Mouse (Mus musculus) midbrain, embryonic 10.5 days (tissue): ENCODE data around the gene Nit2. TPM values are rescaled to one million over a fixed set of nuclear protein-coding genes. Genes with fewer than 3 reads are reported as not detected.

Experiments used
- DNase-seq: peaks from one replicate; pipeline ENCODE4 v3.0.0-alpha.2; 2017; ENCODE audit warnings: low spot score
- H3K27ac ChIP-seq: fragments of 300-500 bp; sonication (generic); replicated peaks from 2 replicates; pipeline ENCODE4 v1.5.1; 2016; ENCODE audit warnings: mild to moderate bottlenecking
- H3K27me3 ChIP-seq: fragments of 300-500 bp; sonication (generic); 2 replicates; pipeline ENCODE4 v1.6.1; 2016; ENCODE audit warnings: low read depth, mild to moderate bottlenecking; ENCODE audit not compliant: poor library complexity, severe bottlenecking
- H3K36me3 ChIP-seq: fragments of 300-500 bp; sonication (generic); 2 replicates; pipeline ENCODE4 v1.6.1; 2016; ENCODE audit warnings: mild to moderate bottlenecking, moderate library complexity
- H3K4me1 ChIP-seq: fragments of 300-500 bp; sonication (generic); 2 replicates; pipeline ENCODE4 v1.6.1; 2016
- H3K4me3 ChIP-seq: fragments of 300-500 bp; sonication (generic); 2 replicates; pipeline ENCODE4 v1.5.1; 2016; ENCODE audit warnings: mild to moderate bottlenecking, moderate library complexity
- H3K9me3 ChIP-seq: fragments of 300-500 bp; sonication (generic); replicated peaks from 2 replicates; pipeline ENCODE4 v1.6.1; 2016; ENCODE audit warnings: mild to moderate bottlenecking
- WGBS: fragments of 180-500 bp; shearing (Covaris S2); methylation state at CpG from one replicate; pipeline ENCODE4 v1.1.7; 2016; 5-methylcytosine and 5-hydroxymethylcytosine counted together
- polyA plus RNA-seq: library from polyadenylated mRNA; unstranded; fragments of >200 nt; fragmentation: Nextera tagmentation; extraction: Ambion mirVana; gene quantifications from 2 replicates; pipeline ENCODE4 v1.2.1, GENCODE M21; 2016

Nit2 gene
- polyA plus RNA-seq, 1 experiment from 2014 or later = 54.4 TPM

- no peaks in the 10 kb centered on the region for H3K9me3 ChIP-seq
- no peaks in the 10 kb centered on the region for H3K36me3 ChIP-seq
- peak; percentile 96 for DNase-seq
- no peaks in the 10 kb centered on the region for H3K27me3 ChIP-seq
- peak within 1 kb of the TSS; percentile 97 for H3K27ac ChIP-seq
- peaks cover 18% of the 10 kb centered on the region for H3K4me1 ChIP-seq
- H3K4me3 ChIP-seq = peak within 1 kb of the TSS; percentile 97
- WGBS = under 1% methylated on average over 37 of the region's 37 CpGs
Observed at GRCm38 (mm10) chr16:57120913-57121815, 46.0 kb downstream of the Nit2 start, which contains the start of gene Tomm70a. Tomm70a (plus strand) TSS chr16:57121703.

DNA sequence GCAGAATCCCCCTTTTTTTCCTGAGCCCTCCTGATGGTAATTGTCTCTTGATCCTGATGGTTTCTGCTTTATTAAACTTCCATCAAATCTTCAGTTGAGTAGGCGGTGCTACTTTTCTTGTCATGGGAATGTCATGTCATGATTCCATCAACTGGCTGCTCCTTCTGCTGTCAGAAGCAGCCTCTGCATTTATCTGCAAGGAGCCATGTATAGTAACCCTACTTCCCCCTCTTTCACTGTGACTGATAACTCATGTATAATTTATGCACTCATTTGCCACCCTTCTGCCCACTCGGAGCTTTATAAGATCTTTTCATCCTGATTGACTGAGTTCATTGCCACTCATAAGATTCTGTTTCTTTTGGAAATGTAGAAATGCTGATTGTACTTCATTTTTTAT lies 49.6 kb downstream of the Nit2 start:
- WGBS = 86% methylated on average over 2 of the region's 2 CpGs
- no peak for DNase-seq
- no peaks in the 10 kb centered on the region for H3K36me3 ChIP-seq

GRCm38 (mm10) chr16:57116066-57116465 lies 51.1 kb downstream of the Nit2 start:
- no peak overlapping the region for H3K27ac ChIP-seq
- no peaks in the 10 kb centered on the region for H3K9me3 ChIP-seq
- H3K27me3 ChIP-seq = no peaks in the 10 kb centered on the region
- H3K4me3 ChIP-seq = no peak overlapping the region
- DNase-seq = no peak
- H3K36me3 ChIP-seq = no peaks in the 10 kb centered on the region
- no peaks in the 10 kb centered on the region for H3K4me1 ChIP-seq

More for the DNA sequence above, 49.6 kb downstream of the Nit2 start:
- H3K27ac ChIP-seq = no peak overlapping the region
- H3K27me3 ChIP-seq = no peaks in the 10 kb centered on the region
- no peaks in the 10 kb centered on the region for H3K9me3 ChIP-seq
- no peak overlapping the region for H3K4me3 ChIP-seq
- peaks cover 4% of the 10 kb centered on the region for H3K4me1 ChIP-seq

Other genes starting within 250 kb of the Nit2 start
- not detected in 2 replicates for gene Lnp1, start 239.3 kb downstream of the Nit2 start, polyA plus RNA-seq
- gene Tmem45a2, start 96.0 kb downstream of the Nit2 start, polyA plus RNA-seq = not detected in 2 replicates
- gene Tomm70a, start 45.6 kb downstream of the Nit2 start, polyA plus RNA-seq = 47.8 and 51.0 TPM in 2 replicates
- gene Tbc1d23, start 64.2 kb upstream of the Nit2 start, polyA plus RNA-seq = 15.5 and 22.6 TPM in 2 replicates
- gene Tmem30c, start 125.5 kb upstream of the Nit2 start, polyA plus RNA-seq = 0.09 TPM in 2 replicates
- gene Filip1l, start 185.8 kb upstream of the Nit2 start, polyA plus RNA-seq = 6.7 and 7.0 TPM in 2 replicates